Mouse (Mus musculus) CH12.LX (cell line): Measurements from ENCODE around the gene Rgl2. TPM values are rescaled to one million over a fixed set of nuclear protein-coding genes. Genes with fewer than 3 reads are reported as not detected.

Source experiments
- DNase-seq: peaks from one replicate; pipeline ENCODE4 v3.0.0-alpha.2; 2013; ENCODE audit errors: extremely low read depth
- H3K27ac ChIP-seq: 2 replicates; pipeline ENCODE4 v1.5.1; 2012; ENCODE audit warnings: low read depth, mild to moderate bottlenecking, control low read depth, moderate library complexity; ENCODE audit not compliant: insufficient read depth
- H3K27me3 ChIP-seq: replicated peaks from 2 replicates; pipeline ENCODE3; 2012; ENCODE audit warnings: inconsistent platforms
- H3K36me3 ChIP-seq, 2 experiments: replicated peaks in 1 of 2; 2 replicates each; pipeline versions ENCODE3 to v1.6.1; 2012; ENCODE audit warnings: inconsistent platforms in 1 of 2, low read length in 1 of 2, mild to moderate bottlenecking in 1 of 2, mixed read lengths in 1 of 2, moderate library complexity in 1 of 2; ENCODE audit not compliant: control insufficient read depth in 1 of 2, insufficient read depth in 1 of 2
- H3K4me1 ChIP-seq, 2 experiments: 2 replicates each; pipeline ENCODE4 v1.6.1; 2012; ENCODE audit warnings: inconsistent platforms in 1 of 2, moderate library complexity in 1 of 2; ENCODE audit not compliant: insufficient read depth in 2 of 2, control insufficient read depth in 1 of 2
- H3K4me2 ChIP-seq: 2 replicates; pipeline ENCODE4 v1.6.1; 2012; ENCODE audit warnings: low read depth, mild to moderate bottlenecking, control low read depth; ENCODE audit not compliant: poor library complexity, insufficient read depth, severe bottlenecking
- H3K4me3 ChIP-seq, 3 experiments: fragments of 150-350 bp in 1 of 3; sonication (generic) in 1 of 3; replicated peaks in 1 of 3; 2 replicates each; pipeline versions ENCODE3 to v1.5.1; 2011 to 2012; ENCODE audit warnings: low read depth in 2 of 3, low read length in 2 of 3, mild to moderate bottlenecking in 2 of 3, moderate library complexity in 2 of 3, control low read depth in 1 of 3, improper control_type of control experiment in 1 of 3, inconsistent platforms in 1 of 3, mixed read lengths in 1 of 3; ENCODE audit not compliant: poor library complexity in 1 of 3
- H3K79me2 ChIP-seq: replicated peaks from 2 replicates; pipeline ENCODE4 v1.6.1; 2012; ENCODE audit warnings: mild to moderate bottlenecking, moderate library complexity; ENCODE audit not compliant: control insufficient read depth, poor library complexity, insufficient read depth, severe bottlenecking; ENCODE audit errors: extremely low read depth
- H3K9ac ChIP-seq: 2 replicates; pipeline ENCODE4 v1.6.1; 2012; ENCODE audit warnings: low read depth, mild to moderate bottlenecking, control low read depth, moderate library complexity; ENCODE audit not compliant: insufficient read depth
- H3K9me3 ChIP-seq: replicated peaks from 2 replicates; pipeline ENCODE3; 2012; ENCODE audit warnings: low read length, inconsistent platforms, mixed read lengths
- CHD1 ChIP-seq: IDR thresholded peaks from 2 replicates; pipeline ENCODE4 v1.6.1; 2012; ENCODE audit warnings: low read depth, low read length, improper control_type of control experiment, inconsistent platforms
- CHD2 ChIP-seq: IDR thresholded peaks from 2 replicates; pipeline ENCODE4 v1.6.1; 2011; ENCODE audit warnings: low read length, improper control_type of control experiment
- E2F4 ChIP-seq: IDR thresholded peaks from 2 replicates; pipeline ENCODE4 v1.6.1; 2011; ENCODE audit warnings: low read depth, low read length, improper control_type of control experiment; ENCODE audit not compliant: insufficient replicate concordance
- ELF1 ChIP-seq: IDR thresholded peaks from 2 replicates; pipeline ENCODE4 v1.6.1; 2014; ENCODE audit warnings: low read depth, mild to moderate bottlenecking, inconsistent platforms, low read length, improper control_type of control experiment
- HCFC1 ChIP-seq: IDR thresholded peaks from 2 replicates; pipeline ENCODE4 v1.6.1; 2012; ENCODE audit warnings: low read depth, mild to moderate bottlenecking, inconsistent platforms, low read length, improper control_type of control experiment
- MAX ChIP-seq: IDR thresholded peaks from 2 replicates; pipeline ENCODE4 v1.6.1; 2011; ENCODE audit warnings: low read length, improper control_type of control experiment
- MAZ ChIP-seq: IDR thresholded peaks from 2 replicates; pipeline ENCODE4 v1.6.1; 2012; ENCODE audit warnings: low read depth, mild to moderate bottlenecking, inconsistent platforms, low read length, improper control_type of control experiment, moderate library complexity
- MYC ChIP-seq: IDR thresholded peaks from 2 replicates; pipeline ENCODE4 v1.6.1; 2011; ENCODE audit warnings: low read depth, mild to moderate bottlenecking, improper control_type of control experiment, low read length
- PAX5 ChIP-seq: IDR thresholded peaks from 2 replicates; pipeline ENCODE4 v1.6.1; 2012; ENCODE audit warnings: low read length, inconsistent platforms, mixed read lengths
- TBP ChIP-seq: conservative IDR thresholded peaks from 2 replicates; pipeline ENCODE4 v1.6.1; 2011; ENCODE audit warnings: low read depth, low read length, improper control_type of control experiment
- TCF12 ChIP-seq: IDR thresholded peaks from 2 replicates; pipeline ENCODE4 v1.6.1; 2014; ENCODE audit warnings: low read depth, mild to moderate bottlenecking, inconsistent platforms, low read length, improper control_type of control experiment
- USF1 ChIP-seq: IDR thresholded peaks from 2 replicates; pipeline ENCODE4 v1.6.1; 2014; ENCODE audit warnings: low read depth, mild to moderate bottlenecking, inconsistent platforms, low read length, improper control_type of control experiment
- USF2 ChIP-seq: conservative IDR thresholded peaks from 2 replicates; pipeline ENCODE4 v1.6.1; 2011; ENCODE audit warnings: low read depth, low read length, improper control_type of control experiment
- ZC3H11A ChIP-seq: IDR thresholded peaks from 2 replicates; pipeline ENCODE4 v1.6.1; 2012; ENCODE audit warnings: low read depth, mild to moderate bottlenecking, inconsistent platforms, low read length, improper control_type of control experiment
- ZKSCAN1 ChIP-seq: IDR thresholded peaks from 2 replicates; pipeline ENCODE4 v1.6.1; 2012; ENCODE audit warnings: low read depth, inconsistent platforms, low read length, improper control_type of control experiment, borderline replicate concordance
- dilution Hi-C: fragments of 300-500 bp; cut with MboI; formaldehyde crosslinking; loops from 2 replicates; pipeline ENCODE4 v1.14.3; 2020; ENCODE audit warnings: low sequenced_read_pairs; ENCODE audit not compliant: extremely low pct_unique_long_range_greater_than_20kb, extremely low pct_ligation_motif_present
- in situ Hi-C: fragments of 300-500 bp; cut with MboI; formaldehyde crosslinking; loops from 3 replicates; pipeline ENCODE4 v1.14.3; 2019; ENCODE audit warnings: low sequenced_read_pairs, low pct_ligation_motif_present, low pct_unique_long_range_greater_than_20kb, mixed read lengths
- polyA plus RNA-seq: library from polyadenylated mRNA; unstranded; fragments of >175 nt; gene quantifications from 2 replicates; pipeline ENCODE4 v1.2.1, GENCODE M21; 2012; ENCODE audit warnings: low read depth; ENCODE audit not compliant: insufficient read length
- total RNA-seq, 2 experiments: library from RNA; depleted of rRNA; stranded (reverse); fragments of 300-350 nt in 1 of 2; fragments of >200 nt in 1 of 2; gene quantifications; 2 replicates each; pipeline ENCODE4 v1.2.3; 2012 to 2014

The Rgl2 gene
- total and polyA plus RNA-seq, 3 experiments: 20.1 to 29.1 (median 25.6) TPM

DNA sequence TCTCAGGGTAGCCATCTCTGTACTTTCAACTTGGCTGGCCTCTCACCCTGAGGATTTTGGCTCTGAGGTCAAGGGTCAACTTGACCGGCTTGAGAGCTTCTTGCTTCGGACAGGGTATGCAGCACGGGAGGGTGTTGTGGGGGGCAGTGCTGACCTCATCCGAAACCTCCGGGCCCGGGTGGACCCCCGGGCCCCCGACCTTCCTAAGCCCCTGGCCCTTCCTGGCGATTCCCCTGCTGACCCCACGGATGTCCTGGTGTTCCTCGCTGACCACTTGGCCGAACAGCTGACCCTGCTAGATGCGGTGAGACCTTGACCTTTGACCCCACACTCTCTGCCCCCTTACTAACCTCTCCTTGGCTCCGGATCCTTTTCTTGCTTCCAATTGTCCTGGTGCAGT is 3.1 kb downstream of the Rgl2 start:
- Histone ChIP-seq H3K4me1 (peaks cover 4 to 27% of the 10 kb centered on the region in 2 experiments), H3K27me3 (no peaks in the 10 kb centered on the region), H3K4me3 (no peak overlapping the region), H3K36me3 (peaks cover 36 to 70% of the 10 kb centered on the region in 2 experiments), H3K27ac (no peak overlapping the region), H3K9ac (no peak overlapping the region)
- dilution Hi-C loops: no loop called here
- DNase-seq: no peak
- TF ChIP-seq PAX5 (no peak), USF1 (no peak), CHD1 (no peak), ZKSCAN1 (no peak), TBP (no peak), MAZ (no peak), ZC3H11A (no peak), MYC (no peak), USF2 (no peak), ELF1 (no peak), HCFC1 (no peak), CHD2 (no peak), E2F4 (no peak), TCF12 (no peak)
- TF ChIP-seq, all 38 proteins: peak for 0
- in situ Hi-C loops: no loop called here
- Histone ChIP-seq H3K4me2 (no peak overlapping the region), H3K79me2 (0 out of 2 replicates have a peak, but pooled peaks cover 2% of the 10 kb centered on the region), H3K9me3 (no peaks in the 10 kb centered on the region)

DNA sequence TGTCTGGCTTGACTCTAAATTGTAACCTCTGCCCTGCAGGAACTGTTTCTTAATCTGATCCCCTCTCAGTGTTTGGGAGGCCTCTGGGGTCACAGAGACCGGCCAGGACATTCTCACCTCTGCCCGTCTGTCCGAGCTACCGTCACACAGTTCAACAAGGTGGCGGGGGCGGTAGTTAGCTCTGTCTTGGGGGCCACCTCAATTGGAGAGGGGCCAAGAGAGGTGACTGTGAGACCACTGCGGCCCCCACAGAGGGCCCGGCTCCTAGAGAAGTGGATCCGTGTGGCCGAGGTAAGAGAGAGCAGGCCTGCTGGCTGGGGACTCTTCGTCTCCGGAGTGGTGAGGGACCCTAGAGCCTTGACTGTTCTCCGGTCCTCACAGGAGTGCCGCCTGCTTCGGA is 3.6 kb downstream of the Rgl2 start:
- dilution Hi-C loops (no loop called here), in situ Hi-C loops (no loop called here)
- H3K9ac ChIP-seq: no peak overlapping the region

More for the DNA sequence above, 3.6 kb downstream of the Rgl2 start:
- Histone ChIP-seq H3K4me3 (no peak overlapping the region), H3K79me2 (0 out of 2 replicates have a peak, but pooled peaks cover 2% of the 10 kb centered on the region), H3K36me3 (peaks cover 32 to 69% of the 10 kb centered on the region in 2 experiments), H3K27me3 (no peaks in the 10 kb centered on the region), H3K9me3 (no peaks in the 10 kb centered on the region), H3K27ac (no peak overlapping the region), H3K4me2 (no peak overlapping the region), H3K4me1 (peaks cover 4 to 23% of the 10 kb centered on the region in 2 experiments)
- TF ChIP-seq MAX: no peak
- TF ChIP-seq HCFC1: no peak
- no peak for DNase-seq
